ENCODE assay signal across 8 mouse cellular contexts in genomic region chr7:62376510-62377304, GRCm38 (mm10). TPM values are rescaled to one million over a fixed set of nuclear protein-coding genes. Genes with fewer than 3 reads are reported as not detected.
DNase-seq lines count a peak whose midpoint lies in the region; ATAC-seq and TF ChIP-seq lines count a peak whose summit lies in the region.

Gene Magel2 (plus strand): TSS chr7:62377010.

- peak within 1 kb of the TSS; percentile 52 for H3K4me3 ChIP-seq in gastrocnemius, adult 2 months
- peak within 1 kb of the TSS; percentile 58 for H3K4me3 ChIP-seq in hindbrain, embryonic 14.5 days (replicated peaks; ENCODE audit: low read length)
- peak within 1 kb of the TSS; percentile 64 for H3K4me3 ChIP-seq in midbrain, embryonic 15.5 days

- no peak for TF ChIP-seq CTCF in gastrocnemius, adult 2 months (IDR thresholded peaks at IDR 0.05)

- peak within 1 kb of the TSS; percentile 62 for H3K4me2 ChIP-seq in hindbrain, embryonic 14.5 days (replicated peaks)
- peak within 1 kb of the TSS; percentile 57 for H3K4me2 ChIP-seq in midbrain, embryonic 15.5 days

- H3K27ac ChIP-seq in gastrocnemius, adult 2 months: no peak within 1 kb of the TSS
- peak within 1 kb of the TSS; percentile 80 for H3K27ac ChIP-seq in hindbrain, embryonic 14.5 days
- peak within 1 kb of the TSS; percentile 83 for H3K27ac ChIP-seq in midbrain, embryonic 15.5 days

- peaks cover 25% of the 10 kb centered on the region for H3K9me3 ChIP-seq in hindbrain, embryonic 14.5 days (ENCODE audit: control insufficient read depth, low read length)
- H3K9me3 ChIP-seq in midbrain, embryonic 15.5 days: no peaks in the 10 kb centered on the region

- H3K27me3 ChIP-seq in hindbrain, embryonic 14.5 days (ENCODE audit: control insufficient read depth, insufficient read depth, low read length): no peaks in the 10 kb centered on the region
- no peaks in the 10 kb centered on the region for H3K27me3 ChIP-seq in midbrain, embryonic 15.5 days (replicated peaks)

- H3K4me1 ChIP-seq in hindbrain, embryonic 14.5 days (replicated peaks; ENCODE audit: control insufficient read depth, insufficient read depth, low read length): no peaks in the 10 kb centered on the region; the same call in 1 of the 2 replicates
- H3K4me1 ChIP-seq in midbrain, embryonic 15.5 days: peaks cover 14% of the 10 kb centered on the region

- DNase-seq in gastrocnemius, adult 2 months: no peak
- no peak for DNase-seq in gastrocnemius, postnatal 25 days
- DNase-seq in ovary, postnatal 36 days (ENCODE audit: low spot score): peak; percentile 5
- DNase-seq in ovary, postnatal 10 days (ENCODE audit: low spot score): no peak
- peak; percentile 76 for DNase-seq in hindbrain, embryonic 14.5 days (ENCODE audit: low spot score)
- no peak for DNase-seq in natural killer cell, adult 2 months (ENCODE audit: low spot score in 2 of 2)
- no peak for DNase-seq in layer of hippocampus, adult 8-10 months (ENCODE audit: low spot score in 2 of 2)

- H3K9ac ChIP-seq in hindbrain, embryonic 14.5 days: peak within 1 kb of the TSS; percentile 81
- peak within 1 kb of the TSS; percentile 71 for H3K9ac ChIP-seq in midbrain, embryonic 15.5 days

- 27% methylated on average over 31 of the region's 31 CpGs for WGBS in hindbrain, embryonic 14.5 days
- WGBS in midbrain, embryonic 15.5 days: 20% methylated on average over 31 of the region's 31 CpGs

- peak; percentile 94 for ATAC-seq in hindbrain, embryonic 14.5 days (ENCODE audit: low FRiP score)
- ATAC-seq in midbrain, embryonic 15.5 days (replicated peaks): peak; percentile 97

- intact Hi-C loops in gastrocnemius, adult 2 months (cut with DNase I): no loop called here

- peaks cover 9% of the 10 kb centered on the region for H3K36me3 ChIP-seq in hindbrain, embryonic 14.5 days (replicated peaks; ENCODE audit: control insufficient read depth, insufficient read depth)
- no peaks in the 10 kb centered on the region for H3K36me3 ChIP-seq in midbrain, embryonic 15.5 days (replicated peaks)

RNA-seq across cellular contexts. Expression of gene Magel2, which starts in this region (rescaled TPM):
- not detected for total RNA-seq in gastrocnemius, adult 2 months (2021)
- total RNA-seq in gastrocnemius, postnatal 25 days (2021): not detected
- polyA plus RNA-seq in hindbrain, embryonic 14.5 days (2014; fragmentation: Nextera tagmentation; extraction: Ambion mirVana): 17.2 and 17.6 TPM in 2 replicates
- 21.6 and 24.9 TPM in 2 replicates for polyA plus RNA-seq in midbrain, embryonic 15.5 days (2015; fragmentation: Nextera tagmentation; extraction: Ambion mirVana)
- total RNA-seq in layer of hippocampus, adult 8-10 months (2022): 1 to 10 TPM; 1.4 to 1.8 (median 1.6) TPM

Comparison
In these comparisons a context has a peak if more than half of its experiments do, and no peak if none do; other contexts are left out.
1. DNase-seq: peak in ovary, postnatal 36 days (single experiment) and hindbrain, embryonic 14.5 days (single experiment); none in gastrocnemius, adult 2 months (single experiment), gastrocnemius, postnatal 25 days (single experiment), ovary, postnatal 10 days (single experiment), natural killer cell, adult 2 months (0 of 2) and layer of hippocampus, adult 8-10 months (0 of 2).
2. Peak in every context shown above with its lines, with median percentiles within 50 percentile points of each other: H3K4me3 ChIP-seq.